Mouse (Mus musculus) MEL (cell line): ENCODE measurements around the gene 1600014C10Rik.

Experiments used
- CHD1 ChIP-seq: IDR thresholded peaks from 2 replicates; pipeline ENCODE4 v1.6.1; 2012; ENCODE audit warnings: low read depth, mild to moderate bottlenecking, inconsistent platforms, low read length, improper control_type of control experiment
- CTCF ChIP-seq, 3 experiments: IDR thresholded peaks in 2 of 3; conservative IDR thresholded peaks in 1 of 3; 2 replicates each; pipeline ENCODE4 v1.5.1; 2011 to 2012; ENCODE audit warnings: low read length in 3 of 3, low read depth in 2 of 3, mild to moderate bottlenecking in 2 of 3, improper control_type of control experiment in 1 of 3, inconsistent platforms in 1 of 3, mixed read lengths in 1 of 3, moderate library complexity in 1 of 3; ENCODE audit not compliant: control insufficient read depth in 1 of 3, insufficient read depth in 1 of 3, poor library complexity in 1 of 3, severe bottlenecking in 1 of 3
- ETS1 ChIP-seq: IDR thresholded peaks from 2 replicates; pipeline ENCODE4 v1.6.1; 2012; ENCODE audit warnings: low read depth, mild to moderate bottlenecking, inconsistent platforms, low read length, improper control_type of control experiment, moderate library complexity
- GATA1 ChIP-seq: IDR thresholded peaks from 2 replicates; pipeline ENCODE4 v1.6.1; 2011; ENCODE audit warnings: low read depth, low read length, improper control_type of control experiment
- POLR2A ChIP-seq, 2 experiments: IDR thresholded peaks; 2 replicates each; pipeline ENCODE4 v1.6.1; 2011 to 2012; ENCODE audit warnings: low read length in 2 of 2, mild to moderate bottlenecking in 2 of 2, control low read depth in 1 of 2, improper control_type of control experiment in 1 of 2, low read depth in 1 of 2, moderate library complexity in 1 of 2; ENCODE audit not compliant: control insufficient read depth in 1 of 2, insufficient read depth in 1 of 2, poor library complexity in 1 of 2
- POLR2AphosphoS2 ChIP-seq: IDR thresholded peaks from 2 replicates; pipeline ENCODE4 v1.6.1; 2011; ENCODE audit warnings: low read length, improper control_type of control experiment
- POLR2AphosphoS5 ChIP-seq: IDR thresholded peaks from 2 replicates; pipeline ENCODE4 v1.6.1; 2012; ENCODE audit warnings: low read depth, borderline replicate concordance, mild to moderate bottlenecking, inconsistent platforms, low read length, moderate library complexity, mixed read lengths
- SIN3A ChIP-seq: IDR thresholded peaks from 2 replicates; pipeline ENCODE4 v1.6.1; 2012; ENCODE audit warnings: low read length, improper control_type of control experiment, inconsistent platforms

DNA sequence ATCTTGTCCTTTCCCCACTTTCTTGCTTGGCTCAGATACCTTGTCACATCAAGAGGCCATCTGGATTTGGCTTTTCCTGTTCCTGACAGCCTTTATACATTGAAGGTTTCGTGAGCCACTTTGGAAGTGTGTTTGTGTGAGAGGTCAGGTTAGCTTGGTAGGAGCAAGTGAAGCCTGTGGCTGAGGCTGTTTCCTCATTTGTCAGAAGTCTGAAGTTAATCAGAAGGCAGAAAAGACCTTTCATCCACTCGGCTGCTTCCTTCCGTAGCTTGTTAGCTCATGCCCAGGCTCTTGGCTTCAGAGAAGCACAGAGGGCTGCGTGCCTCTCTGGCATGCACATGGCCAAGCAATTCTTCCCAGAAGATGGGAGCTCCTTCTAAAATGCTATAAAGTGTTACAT lies 4.8 kb downstream of the 1600014C10Rik start:
- no peak for TF ChIP-seq POLR2A (IDR thresholded peaks at IDR 0.05; ENCODE audit: control insufficient read depth in 1 of 2, insufficient read depth in 1 of 2, low read depth in 1 of 2, low read length in 2 of 2, poor library complexity in 1 of 2)
- TF ChIP-seq GATA1 = no peak
- TF ChIP-seq ETS1 = no peak
- no peak for TF ChIP-seq CTCF (IDR thresholded peaks at IDR 0.05 in 2 of 3, conservative IDR thresholded peaks at IDR 0.05 in 1 of 3; ENCODE audit: control insufficient read depth in 1 of 3, insufficient read depth in 1 of 3, low read depth in 2 of 3, low read length in 3 of 3, poor library complexity in 1 of 3, severe bottlenecking in 1 of 3)
- no peak for TF ChIP-seq SIN3A
- no peak for TF ChIP-seq POLR2AphosphoS5
- no peak for TF ChIP-seq POLR2AphosphoS2
- TF ChIP-seq CHD1 = no peak
